Mouse (Mus musculus) liver, postnatal 0 days (tissue): ENCODE results near the gene Rapgef5. TPM values are rescaled to one million over a fixed set of nuclear protein-coding genes. Genes with fewer than 3 reads are reported as not detected.
A peak's percentile ranks its signal among the peaks of the same experiment; 100 is the strongest.

Experiments used
- ATAC-seq: fragments of 200-750 bp; cut with Nextera tagmentation; 2 replicates; pipeline ENCODE4 v1.8.0; 2017; ENCODE audit warnings: mild to moderate bottlenecking, moderate library complexity
- DNase-seq: peaks from one replicate; pipeline ENCODE4 v3.0.0-alpha.2; 2016
- H3K27ac ChIP-seq: fragments of 300-500 bp; sonication (generic); 2 replicates; pipeline ENCODE4 v1.5.1; 2014; ENCODE audit warnings: antibody characterized with exemption, moderate library complexity, mild to moderate bottlenecking, low read depth
- H3K27me3 ChIP-seq: fragments of 300-500 bp; sonication (generic); 2 replicates; pipeline ENCODE4 v1.6.1; 2014; ENCODE audit warnings: low read length, control low read depth, mixed read lengths; ENCODE audit not compliant: insufficient read depth
- H3K36me3 ChIP-seq: fragments of 300-500 bp; sonication (generic); replicated peaks from 2 replicates; pipeline ENCODE4 v1.6.1; 2014; ENCODE audit warnings: mild to moderate bottlenecking, control low read depth, low read length, moderate library complexity, mixed read lengths; ENCODE audit not compliant: insufficient read depth
- H3K4me1 ChIP-seq: fragments of 300-500 bp; sonication (generic); 2 replicates; pipeline ENCODE4 v1.6.1; 2014; ENCODE audit warnings: antibody characterized with exemption, mild to moderate bottlenecking, control low read depth; ENCODE audit not compliant: insufficient read depth
- H3K4me2 ChIP-seq: fragments of 300-500 bp; sonication (generic); 2 replicates; pipeline ENCODE4 v1.6.1; 2014; ENCODE audit warnings: low read depth, mild to moderate bottlenecking, low read length, moderate library complexity, mixed read lengths
- H3K4me3 ChIP-seq: fragments of 300-500 bp; sonication (generic); 2 replicates; pipeline ENCODE4 v1.5.1; 2014; ENCODE audit warnings: low read depth, low read length
- H3K9ac ChIP-seq: fragments of 300-500 bp; sonication (generic); replicated peaks from 2 replicates; pipeline ENCODE4 v1.6.1; 2014; ENCODE audit warnings: mild to moderate bottlenecking, moderate library complexity
- H3K9me3 ChIP-seq: fragments of 300-500 bp; sonication (generic); 2 replicates; pipeline ENCODE4 v1.6.1; 2016; ENCODE audit warnings: mild to moderate bottlenecking, control low read depth, low read length, mixed read lengths
- CTCF ChIP-seq: sonication (generic); IDR thresholded peaks from 2 replicates; pipeline ENCODE4 v1.5.1; 2016; ENCODE audit warnings: antibody characterized with exemption, low read depth
- EP300 ChIP-seq: IDR thresholded peaks from 2 replicates; pipeline ENCODE4 v1.6.1; 2016; ENCODE audit warnings: antibody characterized with exemption, low read depth, mild to moderate bottlenecking
- WGBS: fragments of 180-500 bp; shearing (Covaris S2); extraction: QIAGEN DNeasy Blood & Tissue Kit; methylation state at CpG from one replicate; pipeline ENCODE4 v1.1.7; 2014; ENCODE audit not compliant: insufficient replicate concordance; 5-methylcytosine and 5-hydroxymethylcytosine counted together
- polyA plus RNA-seq: library from polyadenylated mRNA; unstranded; fragments of >200 nt; fragmentation: Nextera tagmentation; extraction: Ambion mirVana; gene quantifications from 2 replicates; pipeline ENCODE4 v1.2.1, GENCODE M21; 2015

Gene Rapgef5
- polyA plus RNA-seq, 1 experiment from 2014 or later = 2.1 TPM

DNA sequence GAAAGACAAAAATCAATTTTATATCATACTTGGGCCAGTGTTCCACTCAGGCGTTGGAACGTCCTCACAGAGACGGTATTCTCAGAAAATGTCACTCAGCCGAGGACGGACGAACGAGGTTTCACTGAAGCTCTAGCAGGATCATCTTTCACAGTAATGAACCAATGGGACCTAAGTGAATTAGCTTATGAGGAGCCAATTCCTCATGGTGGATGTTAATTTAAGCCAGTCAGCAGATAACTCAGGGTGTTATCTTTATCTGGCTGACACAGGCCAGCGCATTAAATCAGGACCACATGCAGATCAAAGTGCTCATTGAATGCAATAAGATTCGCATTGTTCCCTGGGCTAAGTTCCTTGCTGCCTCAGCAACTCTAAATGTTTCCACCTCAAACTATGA, 234.8 kb downstream of the Rapgef5 start:
- Histone ChIP-seq H3K27ac (no peak overlapping the region), H3K4me1 (peaks cover 2% of the 10 kb centered on the region; the same call in 1 of the 2 replicates), H3K36me3 (no peaks in the 10 kb centered on the region), H3K9me3 (no peaks in the 10 kb centered on the region), H3K4me2 (no peak overlapping the region), H3K9ac (no peak overlapping the region), H3K27me3 (no peaks in the 10 kb centered on the region), H3K4me3 (no peak overlapping the region)
- ATAC-seq (no peak), DNase-seq (no peak)
- TF ChIP-seq EP300 (no peak), CTCF (no peak)
- 66% methylated on average over 9 of the region's 9 CpGs for whole genome bisulfite sequencing

DNA sequence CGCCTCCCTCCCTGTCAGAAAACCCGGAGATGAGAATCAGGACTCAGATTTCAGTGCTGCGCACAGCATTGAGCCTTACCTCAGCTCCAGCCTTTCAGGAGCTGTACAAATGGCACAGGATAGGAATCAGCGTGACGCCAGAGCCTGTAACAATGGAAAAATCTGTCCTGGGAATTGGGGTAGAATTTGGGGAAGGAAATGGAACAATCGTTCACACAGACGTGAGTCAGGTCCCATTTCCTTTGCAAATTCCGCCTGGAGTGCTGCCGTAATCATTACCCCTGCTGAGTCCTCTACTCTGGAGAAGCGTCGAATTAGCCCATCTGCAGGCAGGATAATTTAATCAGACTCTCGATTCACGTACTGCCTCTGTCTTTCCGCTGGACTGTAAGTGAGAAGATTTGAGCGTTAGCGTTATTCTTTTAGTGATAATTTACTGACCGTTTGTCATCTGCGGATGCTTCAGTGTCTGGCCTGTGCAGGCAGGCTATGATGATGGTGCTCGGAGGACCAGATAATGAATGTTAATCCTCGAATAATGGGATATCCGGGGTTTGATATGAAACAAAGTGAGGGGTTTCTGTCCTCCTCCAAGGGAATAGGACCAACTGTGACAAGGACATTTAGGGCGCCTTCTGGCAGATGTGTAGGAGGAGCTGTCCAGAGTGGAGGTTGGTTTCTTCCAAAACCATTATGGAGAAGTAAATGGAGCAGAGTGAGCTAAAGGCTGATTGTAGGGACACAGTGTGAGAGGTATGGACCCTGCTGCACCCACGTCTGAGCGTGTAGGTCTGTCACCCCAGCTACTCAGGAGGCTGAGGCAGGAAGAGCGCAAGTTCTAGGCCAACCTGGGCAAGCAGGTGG, 235.5 kb downstream of the Rapgef5 start:
- no peak overlapping the region for H3K4me3 ChIP-seq
- no peaks in the 10 kb centered on the region for H3K36me3 ChIP-seq
- ATAC-seq (peak; percentile 57), DNase-seq (no peak)
- H3K4me2 ChIP-seq = no peak overlapping the region
- H3K4me1 ChIP-seq = peaks cover 2% of the 10 kb centered on the region; the same call in 1 of the 2 replicates
- no peaks in the 10 kb centered on the region for H3K27me3 ChIP-seq
- H3K9me3 ChIP-seq = no peaks in the 10 kb centered on the region
- no peak overlapping the region for H3K9ac ChIP-seq
- WGBS = 72% methylated on average over 25 of the region's 25 CpGs
- TF ChIP-seq EP300 (peak; percentile 52), CTCF (no peak)
- H3K27ac ChIP-seq = no peak overlapping the region

DNA sequence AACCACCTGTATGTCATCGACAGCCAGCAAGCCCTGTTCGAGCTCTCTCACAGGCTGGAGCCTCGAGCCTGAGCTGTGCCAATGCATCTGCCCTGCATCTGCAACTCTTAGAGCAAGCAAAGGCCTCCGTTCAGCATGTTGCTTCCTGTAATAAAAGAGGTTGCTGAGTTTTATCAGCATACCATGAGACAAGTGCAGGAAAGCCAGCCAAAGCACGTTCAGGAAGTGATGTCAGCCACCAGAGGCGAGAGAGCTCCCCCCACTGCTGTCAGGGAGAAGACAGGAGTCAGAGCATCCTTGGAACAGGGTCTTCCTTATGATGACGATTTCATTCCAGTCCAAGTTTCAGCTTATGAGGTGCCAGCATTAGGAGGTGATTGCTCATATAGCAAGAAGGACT, 239.7 kb downstream of the Rapgef5 start:
- no peaks in the 10 kb centered on the region for H3K36me3 ChIP-seq
- H3K4me1 ChIP-seq = peaks cover 2% of the 10 kb centered on the region; the same call in 1 of the 2 replicates
- no peak for DNase-seq
- 39% methylated on average over 7 of the region's 7 CpGs for WGBS
- no peaks in the 10 kb centered on the region for H3K27me3 ChIP-seq
- peak; percentile 45 for ATAC-seq
- TF ChIP-seq EP300 = no peak
- 0 out of 2 replicates have a peak, but pooled peaks have one; percentile 11 for TF ChIP-seq CTCF
- no peak overlapping the region for H3K4me2 ChIP-seq
- no peak overlapping the region for H3K9ac ChIP-seq
- no peaks in the 10 kb centered on the region for H3K9me3 ChIP-seq
- H3K4me3 ChIP-seq = no peak overlapping the region
- no peak overlapping the region; the same call in 1 of the 2 replicates for H3K27ac ChIP-seq

DNA sequence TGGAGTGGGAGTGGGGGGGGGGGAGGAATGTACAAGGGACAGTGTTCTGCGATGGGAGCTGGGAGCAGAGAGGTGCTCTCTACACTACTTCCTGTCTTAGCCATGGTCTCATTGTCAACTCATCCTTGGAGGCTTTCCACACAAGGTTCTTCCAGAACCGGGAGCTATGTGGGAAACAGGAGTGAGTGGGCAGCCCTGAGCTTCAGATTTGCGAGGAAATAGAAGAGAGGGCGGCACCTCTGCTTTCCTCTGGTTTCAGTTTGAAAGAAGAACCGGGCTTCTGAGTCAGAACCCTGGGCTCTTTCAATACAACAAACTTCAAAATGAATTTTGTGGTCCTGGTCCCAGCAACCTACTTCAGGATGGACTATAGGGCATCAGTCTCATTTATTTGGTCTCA, 244.1 kb downstream of the Rapgef5 start:
- Histone ChIP-seq H3K27me3 (no peaks in the 10 kb centered on the region), H3K9ac (no peak overlapping the region), H3K9me3 (no peaks in the 10 kb centered on the region), H3K4me2 (no peak overlapping the region), H3K4me3 (no peak overlapping the region), H3K27ac (no peak overlapping the region), H3K36me3 (no peaks in the 10 kb centered on the region), H3K4me1 (peaks cover 2% of the 10 kb centered on the region; the same call in 1 of the 2 replicates)
- 77% methylated on average over 5 of the region's 5 CpGs for WGBS
- no peak for DNase-seq
- no peak for ATAC-seq
- TF ChIP-seq EP300 (no peak), CTCF (no peak)

- Histone ChIP-seq H3K4me2 (no peak overlapping the region), H3K36me3 (no peaks in the 10 kb centered on the region), H3K9me3 (no peaks in the 10 kb centered on the region), H3K27ac (no peak overlapping the region), H3K9ac (no peak overlapping the region), H3K4me1 (peaks cover 1% of the 10 kb centered on the region; the same call in 1 of the 2 replicates), H3K4me3 (no peak overlapping the region), H3K27me3 (no peaks in the 10 kb centered on the region)
- no peak for TF ChIP-seq EP300
- no peak for TF ChIP-seq CTCF
- DNase-seq (no peak), ATAC-seq (no peak)
Measured at GRCm38 (mm10) chr12:117760846-117761245, 244.6 kb downstream of the Rapgef5 start.

- DNase-seq (no peak), ATAC-seq (no peak)
- H3K9me3 ChIP-seq = no peaks in the 10 kb centered on the region
- TF ChIP-seq EP300 = no peak
- no peak for TF ChIP-seq CTCF
- H3K27me3 ChIP-seq = no peaks in the 10 kb centered on the region
- no peaks in the 10 kb centered on the region for H3K4me1 ChIP-seq
- H3K27ac ChIP-seq = no peak overlapping the region
- no peak overlapping the region for H3K4me3 ChIP-seq
- no peaks in the 10 kb centered on the region for H3K36me3 ChIP-seq
- no peak overlapping the region for H3K4me2 ChIP-seq
- 19% methylated on average over 1 of the region's 1 CpGs for WGBS
- no peak overlapping the region for H3K9ac ChIP-seq
Measured at GRCm38 (mm10) chr12:117761698-117762097, 245.4 kb downstream of the Rapgef5 start.
